Mouse (Mus musculus) megakaryocyte, embryonic 14.5 days (primary cell): ENCODE measurements at regions not wholly inside any gene's neighbourhood (a gene's known extent, or its start where the extent isn't known, plus 50 kb on each side); places are given as distances from the start of the nearest gene placed in this dataset.

ENCODE experiments used
- FLI1 ChIP-seq: IDR thresholded peaks from 2 replicates; pipeline ENCODE4 v1.6.1; 2012; ENCODE audit warnings: low read length, inconsistent platforms, mixed read lengths
- GATA1 ChIP-seq: IDR thresholded peaks from 3 replicates; pipeline ENCODE4 v1.6.1; 2012; ENCODE audit warnings: mixed read lengths, low read length, inconsistent platforms, borderline replicate concordance

DNA sequence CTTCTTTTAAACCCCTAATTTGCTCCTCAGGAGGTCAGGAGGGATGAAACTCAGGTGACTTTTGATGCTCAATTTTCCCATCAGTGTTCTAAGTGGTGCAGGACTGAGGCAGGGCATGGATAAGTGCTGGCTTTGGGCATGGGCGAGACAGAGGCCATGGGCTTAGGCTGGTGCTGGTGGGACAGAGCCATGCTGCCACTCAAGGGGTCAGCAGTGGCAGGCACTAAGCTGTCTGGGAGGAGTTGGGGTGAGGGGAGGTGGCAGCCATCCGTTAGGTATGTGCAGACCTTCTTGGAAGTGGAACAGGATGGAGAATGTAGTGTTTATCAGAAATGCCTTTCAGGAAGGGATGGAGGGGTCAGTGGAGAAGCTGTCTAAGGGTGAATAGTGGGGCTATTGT, 68.1 kb downstream of the Mtx3 start:
- TF ChIP-seq GATA1: no peak
- no peak for TF ChIP-seq FLI1
